Mouse (Mus musculus): ENCODE measurements at regions not wholly inside any gene's neighbourhood (a gene's known extent, or its start where the extent isn't known, plus 50 kb on each side); places are given as distances from the start of the nearest gene placed in this dataset.
A peak's percentile ranks its signal among the peaks of the same experiment; 100 is the strongest.

DNA sequence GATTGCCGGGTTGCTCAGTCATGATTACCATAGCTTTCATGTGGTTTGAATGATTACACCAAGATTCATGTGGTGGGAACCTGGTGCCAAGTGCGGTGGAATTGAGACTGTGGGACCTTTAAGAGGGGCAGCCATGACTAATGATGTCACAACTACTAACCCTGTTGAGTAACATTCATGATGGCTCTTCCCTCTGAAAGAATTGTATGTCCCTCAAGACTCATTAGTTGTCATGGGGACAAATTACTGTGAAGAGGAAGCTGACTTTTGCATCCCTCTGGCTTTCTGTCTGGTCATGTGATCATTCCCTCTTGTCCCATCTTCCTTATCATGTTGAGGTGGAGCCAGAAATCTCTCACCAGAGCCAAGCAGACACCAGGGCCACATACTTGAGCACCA, 342.1 kb downstream of the Gadd45g start:
- no peaks in the 10 kb centered on the region for H3K36me3 ChIP-seq (ENCODE audit: control insufficient read depth, insufficient read depth, low read length)
- no peaks in the 10 kb centered on the region for H3K9me3 ChIP-seq (ENCODE audit: control insufficient read depth, low read length)
- WGBS: 56% methylated on average over 2 of the region's 2 CpGs
- no peak overlapping the region for H3K4me3 ChIP-seq (ENCODE audit: low read depth, low read length)
- no peak overlapping the region for H3K9ac ChIP-seq (ENCODE audit: low read depth, low read length)
- H3K4me1 ChIP-seq (replicated peaks; ENCODE audit: control insufficient read depth, insufficient read depth, low read length): no peaks in the 10 kb centered on the region
- peaks cover 3% of the 10 kb centered on the region; the same call in 1 of the 2 replicates for H3K27me3 ChIP-seq (ENCODE audit: control insufficient read depth, insufficient read depth, low read length)
- ATAC-seq (ENCODE audit: low FRiP score) (peak; percentile 77), DNase-seq (ENCODE audit: low spot score) (peak; percentile 61)
- H3K27ac ChIP-seq (ENCODE audit: low read depth, low read length): no peak overlapping the region
- no peak overlapping the region for H3K4me2 ChIP-seq (replicated peaks; ENCODE audit: low read depth, low read length)

DNA sequence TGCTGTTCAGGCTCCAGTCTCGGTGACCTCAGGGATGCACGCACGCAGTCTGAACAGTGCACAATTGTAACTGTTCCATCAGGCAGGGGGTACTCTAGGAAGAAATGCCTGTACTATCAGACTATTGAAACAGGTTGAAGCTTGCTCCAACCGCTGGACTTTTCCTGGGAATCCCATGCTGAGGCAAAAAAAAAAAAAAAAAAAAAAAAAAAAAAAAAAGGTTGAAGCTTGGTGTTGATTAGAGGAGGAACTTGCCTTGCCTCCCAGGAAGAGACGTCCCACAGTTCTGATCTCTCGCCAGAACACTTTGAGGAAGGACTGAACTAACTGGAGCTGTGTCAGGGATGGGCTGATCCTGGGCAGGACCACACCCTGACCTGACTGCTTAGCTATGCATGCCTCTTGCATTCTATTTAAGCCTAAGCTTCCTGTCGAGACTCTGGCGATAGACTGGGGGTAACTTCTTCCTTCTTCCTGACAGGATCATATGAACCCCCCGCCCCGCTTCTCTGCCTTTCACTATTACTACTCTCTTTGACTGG, 341.6 kb downstream of the Diras2 start:
- no peak overlapping the region for H3K27ac ChIP-seq (ENCODE audit: low read depth, low read length)
- 75% methylated on average over 10 of the region's 10 CpGs for WGBS
- no peak overlapping the region for H3K9ac ChIP-seq (ENCODE audit: low read depth, low read length)
- no peak overlapping the region for H3K4me3 ChIP-seq (ENCODE audit: low read depth, low read length)
- ATAC-seq (ENCODE audit: low FRiP score) (no peak), DNase-seq (ENCODE audit: low spot score) (no peak)
- H3K9me3 ChIP-seq (ENCODE audit: control insufficient read depth, low read length): no peaks in the 10 kb centered on the region
- H3K4me1 ChIP-seq (replicated peaks; ENCODE audit: control insufficient read depth, insufficient read depth, low read length): no peaks in the 10 kb centered on the region
- H3K4me2 ChIP-seq (replicated peaks; ENCODE audit: low read depth, low read length): no peak overlapping the region
- H3K27me3 ChIP-seq (ENCODE audit: control insufficient read depth, insufficient read depth, low read length): peaks cover 3% of the 10 kb centered on the region; the same call in 1 of the 2 replicates
- H3K36me3 ChIP-seq (ENCODE audit: control insufficient read depth, insufficient read depth, low read length): no peaks in the 10 kb centered on the region

DNA sequence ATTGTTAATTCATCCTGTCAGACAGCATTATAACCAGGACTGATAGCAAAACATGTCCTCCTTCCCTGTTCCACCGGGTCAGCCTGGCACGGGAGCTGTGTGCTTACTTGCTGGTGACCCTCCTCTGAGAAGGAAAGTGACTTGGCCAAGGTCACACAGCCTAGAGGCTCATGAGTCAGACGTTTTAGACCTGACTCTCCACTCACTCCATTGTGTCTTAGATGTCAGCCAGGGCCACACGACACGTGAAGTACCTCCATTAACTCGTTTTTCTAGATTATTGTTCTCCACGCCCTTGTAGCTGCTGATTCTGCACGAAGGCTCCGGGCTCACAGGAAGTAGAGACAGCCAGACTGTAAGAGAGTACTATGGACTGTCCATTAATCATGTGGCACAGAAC, 340.8 kb downstream of the Diras2 start:
- Histone ChIP-seq H3K4me3 (ENCODE audit: low read depth, low read length) (no peak overlapping the region), H3K4me2 (replicated peaks; ENCODE audit: low read depth, low read length) (no peak overlapping the region), H3K27ac (ENCODE audit: low read depth, low read length) (no peak overlapping the region), H3K36me3 (ENCODE audit: control insufficient read depth, insufficient read depth, low read length) (no peaks in the 10 kb centered on the region), H3K27me3 (ENCODE audit: control insufficient read depth, insufficient read depth, low read length) (peaks cover 3% of the 10 kb centered on the region; the same call in 1 of the 2 replicates), H3K9me3 (ENCODE audit: control insufficient read depth, low read length) (no peaks in the 10 kb centered on the region), H3K4me1 (replicated peaks; ENCODE audit: control insufficient read depth, insufficient read depth, low read length) (no peaks in the 10 kb centered on the region), H3K9ac (ENCODE audit: low read depth, low read length) (no peak overlapping the region)
- 84% methylated on average over 9 of the region's 9 CpGs for WGBS
- ATAC-seq (ENCODE audit: low FRiP score) (no peak), DNase-seq (ENCODE audit: low spot score) (no peak)

DNA sequence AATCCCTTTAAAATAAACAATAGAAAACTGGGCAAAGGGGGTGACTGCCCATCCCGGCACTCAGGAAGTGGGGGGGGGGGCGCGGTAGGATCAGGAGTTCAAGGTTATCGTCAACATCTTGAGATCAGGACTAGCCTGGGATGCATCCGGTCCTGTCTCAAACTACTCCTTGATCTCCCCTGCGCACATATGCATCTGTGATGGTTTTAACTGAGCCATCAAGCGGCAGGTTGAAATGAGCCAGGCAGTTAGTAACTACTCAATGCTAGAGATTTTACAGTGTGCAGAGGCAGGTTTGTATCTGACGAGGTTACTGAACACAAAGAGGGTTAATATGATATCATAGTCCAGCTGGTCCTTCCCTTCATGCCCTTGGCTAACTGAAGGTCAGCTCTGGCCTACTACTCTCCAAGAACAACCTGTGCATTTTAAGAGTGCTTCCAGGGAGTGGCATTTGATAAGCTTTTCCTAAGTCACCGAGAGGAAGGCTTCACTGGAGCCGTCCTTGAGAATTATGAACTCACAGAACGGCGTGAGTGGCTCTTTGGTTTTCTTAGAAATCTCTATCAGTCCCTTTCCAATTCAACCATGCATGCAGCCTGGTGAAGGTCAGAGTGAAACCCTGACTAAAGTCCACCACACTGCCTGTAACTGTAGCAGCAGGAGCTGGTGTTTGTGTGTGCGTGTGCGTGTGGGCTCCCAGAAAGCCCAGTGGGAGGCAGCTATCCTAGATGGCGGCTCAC, 340.1 kb downstream of the Diras2 start:
- Histone ChIP-seq H3K4me2 (replicated peaks; ENCODE audit: low read depth, low read length) (no peak overlapping the region), H3K4me3 (ENCODE audit: low read depth, low read length) (no peak overlapping the region)
- no peak for ATAC-seq (ENCODE audit: low FRiP score)

GRCm38 (mm10) chr13:52196917-52197316, 334.2 kb downstream of the Diras2 start:
- ATAC-seq (ENCODE audit: low FRiP score): no peak
- Histone ChIP-seq H3K9ac (ENCODE audit: low read depth, low read length) (no peak overlapping the region), H3K4me3 (ENCODE audit: low read depth, low read length) (no peak overlapping the region), H3K4me2 (replicated peaks; ENCODE audit: low read depth, low read length) (no peak overlapping the region), H3K9me3 (ENCODE audit: control insufficient read depth, low read length) (no peaks in the 10 kb centered on the region), H3K4me1 (replicated peaks; ENCODE audit: control insufficient read depth, insufficient read depth, low read length) (no peaks in the 10 kb centered on the region), H3K27ac (ENCODE audit: low read depth, low read length) (no peak overlapping the region), H3K36me3 (ENCODE audit: control insufficient read depth, insufficient read depth, low read length) (no peaks in the 10 kb centered on the region), H3K27me3 (ENCODE audit: control insufficient read depth, insufficient read depth, low read length) (peaks cover 5% of the 10 kb centered on the region)
- 62% methylated on average over 5 of the region's 5 CpGs for WGBS
- no peak for DNase-seq (ENCODE audit: low spot score)

More for the DNA sequence above, 340.1 kb downstream of the Diras2 start:
- DNase-seq (ENCODE audit: low spot score): no peak
- Histone ChIP-seq H3K27me3 (ENCODE audit: control insufficient read depth, insufficient read depth, low read length) (peaks cover 3% of the 10 kb centered on the region; the same call in 1 of the 2 replicates), H3K36me3 (ENCODE audit: control insufficient read depth, insufficient read depth, low read length) (no peaks in the 10 kb centered on the region), H3K9ac (ENCODE audit: low read depth, low read length) (no peak overlapping the region), H3K4me1 (replicated peaks; ENCODE audit: control insufficient read depth, insufficient read depth, low read length) (no peaks in the 10 kb centered on the region), H3K27ac (ENCODE audit: low read depth, low read length) (no peak overlapping the region), H3K9me3 (ENCODE audit: control insufficient read depth, low read length) (no peaks in the 10 kb centered on the region)
- WGBS: 90% methylated on average over 15 of the region's 15 CpGs

DNA sequence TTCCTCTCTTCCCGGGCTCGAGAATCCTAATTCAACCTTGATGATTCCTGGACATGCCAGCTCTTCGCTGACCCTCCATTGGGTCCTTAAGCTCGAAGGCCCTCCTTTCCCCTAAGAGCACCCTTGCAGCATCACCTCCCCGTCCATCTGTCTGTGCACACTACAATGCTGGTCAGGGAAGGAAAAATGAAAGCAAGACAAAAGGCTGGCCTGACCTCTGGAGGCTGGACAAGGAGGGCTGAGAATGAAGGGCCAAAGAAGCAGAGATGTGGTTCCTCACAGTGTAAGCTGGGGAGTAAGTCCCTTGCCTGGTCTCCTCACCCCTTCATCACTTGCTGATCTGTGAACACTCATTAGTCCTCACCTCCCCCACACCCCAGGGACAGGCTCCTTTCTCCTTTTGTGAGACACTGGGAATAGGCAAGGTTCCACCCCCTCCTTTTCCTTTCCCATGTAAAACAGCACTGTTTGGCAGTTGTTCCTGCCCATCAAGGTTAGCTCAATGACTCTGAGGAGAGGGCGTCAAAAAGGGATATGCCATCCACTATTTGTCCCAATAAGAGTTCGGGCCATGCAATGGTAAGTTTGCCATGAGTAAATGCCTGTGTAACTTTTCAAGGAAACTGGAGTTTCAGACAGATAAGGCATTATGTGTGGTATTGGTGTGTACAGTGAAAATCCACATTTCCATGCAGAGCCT, 332.3 kb downstream of the Diras2 start:
- Histone ChIP-seq H3K36me3 (ENCODE audit: control insufficient read depth, insufficient read depth, low read length) (no peaks in the 10 kb centered on the region), H3K4me3 (ENCODE audit: low read depth, low read length) (no peak overlapping the region), H3K27ac (ENCODE audit: low read depth, low read length) (no peak overlapping the region), H3K4me1 (replicated peaks; ENCODE audit: control insufficient read depth, insufficient read depth, low read length) (no peaks in the 10 kb centered on the region), H3K9me3 (ENCODE audit: control insufficient read depth, low read length) (no peaks in the 10 kb centered on the region), H3K4me2 (replicated peaks; ENCODE audit: low read depth, low read length) (no peak overlapping the region), H3K27me3 (ENCODE audit: control insufficient read depth, insufficient read depth, low read length) (peaks cover 2% of the 10 kb centered on the region; the same call in 1 of the 2 replicates), H3K9ac (ENCODE audit: low read depth, low read length) (no peak overlapping the region)
- DNase-seq (ENCODE audit: low spot score) (no peak), ATAC-seq (ENCODE audit: low FRiP score) (no peak)
- 68% methylated on average over 7 of the region's 7 CpGs for WGBS

DNA sequence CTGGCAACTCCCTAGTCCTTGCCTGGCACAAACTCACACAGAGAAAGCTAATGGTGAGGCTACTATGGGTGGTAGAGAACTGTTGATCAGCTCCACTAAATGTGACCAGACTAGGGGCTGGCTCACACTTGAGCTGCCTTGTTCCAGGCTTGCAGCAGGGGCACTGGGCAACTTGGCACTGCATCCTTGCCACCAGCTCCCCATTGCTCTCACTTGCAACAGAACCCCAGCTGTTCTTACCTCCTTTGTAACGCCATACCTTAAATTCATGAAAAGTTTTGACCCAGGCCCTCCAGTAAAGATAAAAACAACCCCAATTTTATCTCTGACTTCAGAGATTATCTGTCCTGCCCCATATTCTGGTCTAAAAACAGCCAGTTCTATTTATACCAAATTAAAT, 328.7 kb downstream of the Diras2 start:
- Histone ChIP-seq H3K9me3 (ENCODE audit: control insufficient read depth, low read length) (no peaks in the 10 kb centered on the region), H3K27me3 (ENCODE audit: control insufficient read depth, insufficient read depth, low read length) (peaks cover 2% of the 10 kb centered on the region; the same call in 1 of the 2 replicates), H3K36me3 (ENCODE audit: control insufficient read depth, insufficient read depth, low read length) (no peaks in the 10 kb centered on the region), H3K27ac (ENCODE audit: low read depth, low read length) (no peak overlapping the region), H3K4me3 (ENCODE audit: low read depth, low read length) (no peak overlapping the region), H3K9ac (ENCODE audit: low read depth, low read length) (no peak overlapping the region), H3K4me1 (replicated peaks; ENCODE audit: control insufficient read depth, insufficient read depth, low read length) (no peaks in the 10 kb centered on the region), H3K4me2 (replicated peaks; ENCODE audit: low read depth, low read length) (no peak overlapping the region)
- WGBS: 79% methylated on average over 1 of the region's 1 CpGs
- ATAC-seq (ENCODE audit: low FRiP score) (no peak), DNase-seq (ENCODE audit: low spot score) (no peak)

- Histone ChIP-seq H3K36me3 (ENCODE audit: control insufficient read depth, insufficient read depth, low read length) (no peaks in the 10 kb centered on the region), H3K27ac (ENCODE audit: low read depth, low read length) (no peak overlapping the region), H3K4me1 (replicated peaks; ENCODE audit: control insufficient read depth, insufficient read depth, low read length) (no peaks in the 10 kb centered on the region), H3K9ac (ENCODE audit: low read depth, low read length) (no peak overlapping the region), H3K4me3 (ENCODE audit: low read depth, low read length) (no peak overlapping the region), H3K27me3 (ENCODE audit: control insufficient read depth, insufficient read depth, low read length) (no peaks in the 10 kb centered on the region), H3K4me2 (replicated peaks; ENCODE audit: low read depth, low read length) (no peak overlapping the region), H3K9me3 (ENCODE audit: control insufficient read depth, low read length) (no peaks in the 10 kb centered on the region)
- 71% methylated on average over 4 of the region's 4 CpGs for WGBS
- DNase-seq (ENCODE audit: low spot score) (no peak), ATAC-seq (ENCODE audit: low FRiP score) (no peak)
These were observed 325.1 kb downstream of the Diras2 start for GRCm38 (mm10) chr13:52205951-52206350.

All from hindbrain, embryonic 11.5 days (tissue).